Mouse (Mus musculus): Measurements from ENCODE around the gene Mlst8. TPM values are rescaled to one million over a fixed set of nuclear protein-coding genes. Genes with fewer than 3 reads are reported as not detected.

Mlst8 gene
- 35.5 and 36.1 TPM in 2 replicates for polyA plus RNA-seq (2015; fragmentation: Nextera tagmentation; extraction: Ambion mirVana)

DNA sequence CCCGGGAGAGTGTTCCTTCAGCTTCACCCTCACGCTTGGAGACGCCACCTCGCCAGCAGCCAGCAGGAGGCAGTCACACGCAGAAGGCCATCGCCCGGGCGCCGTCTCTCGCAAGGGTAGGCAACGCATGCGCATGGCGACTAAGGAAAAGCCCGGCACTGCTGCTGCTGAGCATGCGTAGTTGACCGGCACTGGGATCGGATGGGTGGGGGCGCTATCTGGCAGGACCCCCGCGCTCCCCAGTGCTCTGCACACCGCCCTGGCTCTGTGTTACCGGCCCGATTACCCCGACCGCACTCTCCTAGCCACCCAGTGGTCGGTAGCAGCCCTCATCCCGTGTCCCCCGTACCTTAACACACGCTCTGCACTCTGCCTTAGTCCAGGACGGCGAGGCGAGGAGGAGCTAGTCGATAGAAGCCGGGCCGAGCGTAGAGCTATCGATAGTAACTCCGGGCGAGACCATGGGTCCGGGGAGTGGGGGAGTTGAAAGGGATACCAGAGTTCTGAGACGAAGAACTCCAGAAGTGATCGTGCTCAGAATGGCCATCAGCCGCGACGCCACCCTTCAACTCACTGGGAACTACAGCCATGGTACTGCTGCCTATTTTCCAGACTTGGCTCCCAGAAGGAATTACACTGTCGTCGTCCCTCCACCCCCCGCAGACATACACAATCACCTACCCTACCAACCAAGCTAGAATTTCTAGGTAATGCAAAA is at the start of gene Mlst8:
Mlst8 (minus strand) TSS at position 416 of the 718 bp plus-strand sequence.
- peak within 1 kb of the TSS; percentile 74 for H3K4me3 ChIP-seq
- H3K9me3 ChIP-seq: no peaks in the 10 kb centered on the region
- ATAC-seq (ENCODE audit: low FRiP score): peak; percentile 93
- peak within 1 kb of the TSS; percentile 86 for H3K9ac ChIP-seq
- under 1% methylated on average over 48 of the region's 48 CpGs for WGBS
- H3K27ac ChIP-seq: peak within 1 kb of the TSS; percentile 98
- H3K27me3 ChIP-seq: no peaks in the 10 kb centered on the region
- peaks cover 32% of the 10 kb centered on the region for H3K4me1 ChIP-seq (replicated peaks)
- H3K4me2 ChIP-seq: peak within 1 kb of the TSS; percentile 73
- peaks cover 35% of the 10 kb centered on the region for H3K36me3 ChIP-seq

DNA sequence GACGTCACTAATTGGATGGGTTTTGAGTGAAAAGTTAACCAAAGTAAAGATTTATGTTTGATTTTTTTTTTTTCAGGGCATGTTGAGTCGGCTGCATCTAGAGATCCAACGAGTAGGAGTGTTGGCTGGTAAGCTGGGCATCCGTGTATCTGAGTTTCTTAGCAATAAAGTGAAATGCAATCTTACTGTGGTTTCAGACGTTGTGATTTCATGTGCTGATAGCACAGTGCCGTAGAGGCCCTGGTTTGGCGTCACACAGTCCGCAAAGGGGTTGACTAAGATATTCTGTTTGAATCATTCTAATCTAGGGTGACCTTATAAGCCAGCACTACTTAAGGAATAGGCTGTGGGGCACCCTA is 49.7 kb upstream of the Mlst8 start:
- Histone ChIP-seq H3K4me1 (replicated peaks) (peaks cover 77% of the 10 kb centered on the region), H3K9me3 (no peaks in the 10 kb centered on the region), H3K4me3 (peak overlapping the region; percentile 62), H3K27ac (peak overlapping the region; percentile 87), H3K4me2 (peak overlapping the region; percentile 83), H3K36me3 (peaks cover 18% of the 10 kb centered on the region), H3K27me3 (peaks cover 11% of the 10 kb centered on the region; the same call in 1 of the 2 replicates), H3K9ac (peak overlapping the region; percentile 83)
- 0% methylated on average over 8 of the region's 8 CpGs for WGBS
- ATAC-seq (ENCODE audit: low FRiP score): no peak

DNA sequence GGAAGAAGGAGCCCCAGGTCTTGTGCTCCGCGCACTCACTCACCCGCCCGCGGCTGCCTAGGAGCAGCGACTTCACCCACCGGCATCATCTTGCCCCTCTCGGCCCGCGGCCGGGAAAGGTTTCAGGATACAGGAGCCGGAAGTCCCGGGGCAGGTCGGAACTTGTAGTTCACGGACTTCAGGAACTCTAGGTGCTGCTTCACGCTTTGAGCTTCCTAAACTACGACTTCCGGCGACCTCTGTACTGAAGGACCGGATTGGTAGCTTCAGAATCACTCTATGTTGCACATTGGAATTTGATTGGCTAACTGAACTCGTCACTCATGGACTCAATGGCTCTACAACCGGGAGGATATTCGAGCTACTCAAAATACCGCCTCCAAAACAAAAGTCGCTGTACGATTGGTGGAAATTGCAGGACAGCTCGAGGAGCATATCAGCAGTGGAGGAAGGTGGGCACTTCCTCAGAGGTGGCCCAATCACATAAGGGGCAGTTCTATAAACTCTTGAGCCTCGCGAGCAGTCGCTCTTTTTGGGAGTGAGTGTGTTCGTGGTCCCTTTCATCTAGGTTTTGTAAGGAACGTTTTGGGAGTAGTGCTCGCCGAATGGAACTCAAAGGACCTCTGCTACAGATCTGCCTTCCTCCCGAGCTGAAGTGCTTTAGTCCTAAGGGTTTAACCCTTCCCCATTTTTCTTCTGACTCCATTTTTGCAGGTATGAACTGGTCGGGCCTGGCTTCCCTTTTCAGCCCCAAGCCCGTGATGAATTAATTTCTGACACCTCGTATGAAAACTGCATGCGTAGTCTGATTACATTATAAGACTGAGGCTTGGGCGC is 49.1 kb upstream of the Mlst8 start, which contains the start of gene Traf7:
Traf7 (minus strand) TSS at position 216 of the 837 bp plus-strand sequence.
- Histone ChIP-seq H3K36me3 (peaks cover 22% of the 10 kb centered on the region), H3K9me3 (no peaks in the 10 kb centered on the region), H3K4me2 (peak within 1 kb of the TSS; percentile 83), H3K4me3 (peak within 1 kb of the TSS; percentile 64), H3K4me1 (replicated peaks) (peaks cover 71% of the 10 kb centered on the region), H3K27ac (peak within 1 kb of the TSS; percentile 87), H3K9ac (peak within 1 kb of the TSS; percentile 85), H3K27me3 (peaks cover 10% of the 10 kb centered on the region; the same call in 1 of the 2 replicates)
- under 1% methylated on average over 40 of the region's 40 CpGs for WGBS
- peak; percentile 97 for ATAC-seq (ENCODE audit: low FRiP score)

DNA sequence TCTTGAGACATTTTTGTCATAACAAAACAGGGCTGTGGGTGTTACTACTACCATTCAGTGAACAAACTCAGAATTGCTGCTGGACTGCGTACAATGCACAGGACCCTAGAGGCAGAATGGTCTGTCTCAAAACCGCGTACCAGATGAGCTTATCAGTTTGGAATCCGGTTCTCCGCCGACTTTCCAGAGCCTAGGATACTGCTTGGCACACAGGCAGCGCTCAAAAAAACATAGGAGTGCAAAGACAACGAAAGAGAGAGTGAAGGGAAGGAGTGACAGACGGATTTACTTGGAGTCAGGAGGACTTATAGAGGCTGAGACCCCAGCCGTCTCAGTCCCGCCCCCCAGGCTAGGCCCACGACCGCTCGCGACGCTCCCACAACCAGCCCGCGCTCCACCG is 48.4 kb upstream of the Mlst8 start:
- H3K9me3 ChIP-seq: no peaks in the 10 kb centered on the region
- H3K36me3 ChIP-seq: peaks cover 22% of the 10 kb centered on the region
- peaks cover 4% of the 10 kb centered on the region; the same call in 1 of the 2 replicates for H3K27me3 ChIP-seq
- peak overlapping the region; percentile 75 for H3K4me2 ChIP-seq
- peak overlapping the region; percentile 85 for H3K9ac ChIP-seq
- peaks cover 64% of the 10 kb centered on the region for H3K4me1 ChIP-seq (replicated peaks)
- ATAC-seq (ENCODE audit: low FRiP score): no peak; the same call in 1 of the 2 replicates
- under 1% methylated on average over 16 of the region's 19 CpGs for WGBS
- peak overlapping the region; percentile 86 for H3K27ac ChIP-seq
- peak overlapping the region; percentile 64 for H3K4me3 ChIP-seq

DNA sequence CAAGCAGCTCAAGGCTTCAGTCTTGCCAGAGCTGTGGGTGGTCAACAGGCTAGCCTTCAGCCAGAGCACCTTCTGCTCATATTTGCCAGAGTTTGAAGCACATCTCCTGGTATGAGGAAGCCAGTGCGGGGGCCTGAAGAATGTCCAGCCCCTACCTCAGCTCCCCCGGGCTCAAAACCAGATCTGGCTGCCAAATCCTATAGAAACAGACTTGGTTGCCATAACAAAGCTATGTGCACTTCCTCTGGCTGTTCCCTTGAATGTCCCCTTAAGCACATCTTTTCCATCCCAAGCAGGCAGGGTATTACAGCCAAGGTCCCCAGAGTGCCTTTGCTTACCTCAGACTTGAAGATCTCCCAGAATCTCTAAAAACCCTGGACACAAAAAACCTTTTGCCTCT is 45.9 kb upstream of the Mlst8 start:
- Histone ChIP-seq H3K9ac (peak overlapping the region; percentile 46; the same call in 1 of the 2 replicates), H3K27ac (no peak overlapping the region), H3K9me3 (no peaks in the 10 kb centered on the region), H3K36me3 (peaks cover 21% of the 10 kb centered on the region), H3K4me3 (no peak overlapping the region), H3K27me3 (no peaks in the 10 kb centered on the region), H3K4me1 (replicated peaks) (peaks cover 39% of the 10 kb centered on the region), H3K4me2 (no peak overlapping the region)
- 77% methylated on average over 2 of the region's 2 CpGs for WGBS
- ATAC-seq (ENCODE audit: low FRiP score): no peak

DNA sequence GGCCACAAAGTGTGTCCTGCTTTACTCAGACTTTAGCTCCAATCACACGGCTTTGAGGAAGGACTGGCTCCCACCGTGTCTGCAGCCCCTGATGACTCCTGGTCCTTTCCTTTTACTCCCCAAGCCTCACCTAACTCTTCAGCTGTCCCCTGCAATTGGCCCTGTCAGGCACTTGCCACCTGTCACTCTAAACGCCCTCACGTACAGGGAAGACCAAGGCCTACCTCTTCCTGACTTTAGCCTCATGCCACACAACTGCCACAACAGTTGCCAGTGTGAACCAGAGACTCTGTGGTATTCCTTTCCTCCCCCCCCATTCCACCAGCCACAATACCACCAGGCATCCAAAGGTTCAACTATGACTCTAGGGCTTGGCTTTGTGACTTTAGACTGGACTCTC is 41.6 kb upstream of the Mlst8 start:
- H3K36me3 ChIP-seq: peaks cover 56% of the 10 kb centered on the region
- no peak overlapping the region for H3K4me3 ChIP-seq
- no peak for ATAC-seq (ENCODE audit: low FRiP score)
- H3K4me2 ChIP-seq: no peak overlapping the region
- no peak overlapping the region for H3K9ac ChIP-seq
- H3K27me3 ChIP-seq: no peaks in the 10 kb centered on the region
- H3K9me3 ChIP-seq: no peaks in the 10 kb centered on the region
- H3K27ac ChIP-seq: no peak overlapping the region
- H3K4me1 ChIP-seq (replicated peaks): peaks cover 10% of the 10 kb centered on the region; the same call in 1 of the 2 replicates
- WGBS: 92% methylated on average over 4 of the region's 4 CpGs

DNA sequence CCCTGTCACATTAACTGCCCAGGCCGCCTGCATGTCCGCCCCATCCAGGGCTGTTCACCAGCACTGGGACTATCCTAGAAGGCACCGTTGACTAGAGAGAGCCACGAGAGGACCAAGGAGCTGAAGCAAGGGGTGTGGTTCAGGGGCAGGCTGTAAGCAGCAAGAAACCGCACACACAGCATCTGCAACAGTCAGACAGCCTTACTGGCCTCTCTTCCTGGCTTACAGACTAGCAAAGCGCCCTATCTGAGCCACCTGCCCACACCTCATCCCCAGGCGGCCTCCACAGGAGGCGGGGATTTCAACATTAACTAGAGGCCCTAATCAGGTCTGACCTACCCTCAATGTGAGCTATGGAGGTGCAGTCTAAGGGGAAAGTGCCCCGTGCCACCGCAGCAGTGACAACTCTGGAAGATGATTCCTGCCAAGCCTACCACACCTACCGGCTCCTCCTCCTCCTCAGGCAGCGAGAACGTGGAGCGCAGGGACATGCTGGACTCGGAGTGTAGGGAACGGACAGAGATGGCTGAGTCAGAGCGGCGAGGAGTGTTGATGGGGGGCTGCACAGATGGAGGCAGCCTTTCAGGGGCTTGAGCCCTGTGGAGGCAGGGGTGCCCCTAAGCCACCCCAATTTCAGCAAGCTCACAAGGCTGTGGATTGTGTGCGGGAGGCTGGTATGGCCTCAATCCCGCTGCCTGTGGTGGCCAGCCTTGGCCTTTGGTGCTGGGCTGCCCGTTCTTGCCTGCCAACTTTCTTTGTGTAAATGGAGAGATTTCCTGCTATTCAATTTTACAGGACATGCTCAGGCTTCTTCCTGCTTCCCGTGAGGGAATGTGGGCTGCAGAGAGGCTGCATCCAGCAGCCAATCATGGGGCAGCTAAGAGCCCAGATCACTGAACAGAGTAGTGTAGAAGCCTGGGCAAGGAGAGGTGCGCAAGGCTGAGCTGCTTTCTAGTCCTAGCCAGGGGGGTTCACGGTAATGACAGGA is 35.7 kb upstream of the Mlst8 start:
- H3K36me3 ChIP-seq: peaks cover 88% of the 10 kb centered on the region
- no peaks in the 10 kb centered on the region for H3K27me3 ChIP-seq
- 0 out of 2 replicates have a peak, but pooled peaks cover 3% of the 10 kb centered on the region for H3K4me1 ChIP-seq (replicated peaks)
- no peak; the same call in 1 of the 2 replicates for ATAC-seq (ENCODE audit: low FRiP score)
- no peak overlapping the region for H3K4me3 ChIP-seq
- H3K4me2 ChIP-seq: no peak overlapping the region
- no peaks in the 10 kb centered on the region for H3K9me3 ChIP-seq
- no peak overlapping the region; the same call in 1 of the 2 replicates for H3K27ac ChIP-seq
- 0 out of 2 replicates have a peak overlapping the region, but pooled peaks have one; percentile 9 for H3K9ac ChIP-seq
- WGBS: 89% methylated on average over 24 of the region's 24 CpGs

DNA sequence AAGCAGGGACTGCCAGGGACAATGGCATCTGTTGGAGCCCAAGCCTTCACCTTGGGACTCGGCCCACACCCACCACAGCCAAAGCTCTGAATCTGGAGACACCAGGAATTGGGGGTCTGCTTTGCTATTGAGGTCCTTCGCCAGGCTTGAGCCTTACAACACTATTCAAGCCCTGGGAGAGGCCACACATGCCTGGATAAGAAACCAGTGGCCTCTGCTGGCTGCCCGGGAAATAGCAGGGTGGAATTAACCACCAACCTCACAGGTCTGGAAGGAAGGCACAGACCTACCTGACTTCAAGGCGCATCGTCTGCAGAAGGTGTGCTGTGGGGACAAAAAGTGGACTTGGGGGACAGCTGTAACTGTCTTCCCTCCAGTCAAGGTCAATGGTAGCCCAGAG is 34.7 kb upstream of the Mlst8 start:
- no peaks in the 10 kb centered on the region for H3K9me3 ChIP-seq
- H3K4me2 ChIP-seq: no peak overlapping the region
- H3K27ac ChIP-seq: no peak overlapping the region
- WGBS: 57% methylated on average over 5 of the region's 5 CpGs
- ATAC-seq (ENCODE audit: low FRiP score): peak; percentile 49; the same call in 1 of the 2 replicates
- no peak overlapping the region for H3K4me3 ChIP-seq
- 0 out of 2 replicates have a peak overlapping the region, but pooled peaks have one; percentile 9 for H3K9ac ChIP-seq
- H3K4me1 ChIP-seq (replicated peaks): 0 out of 2 replicates have a peak, but pooled peaks cover 3% of the 10 kb centered on the region
- H3K27me3 ChIP-seq: no peaks in the 10 kb centered on the region
- peaks cover 92% of the 10 kb centered on the region for H3K36me3 ChIP-seq

DNA sequence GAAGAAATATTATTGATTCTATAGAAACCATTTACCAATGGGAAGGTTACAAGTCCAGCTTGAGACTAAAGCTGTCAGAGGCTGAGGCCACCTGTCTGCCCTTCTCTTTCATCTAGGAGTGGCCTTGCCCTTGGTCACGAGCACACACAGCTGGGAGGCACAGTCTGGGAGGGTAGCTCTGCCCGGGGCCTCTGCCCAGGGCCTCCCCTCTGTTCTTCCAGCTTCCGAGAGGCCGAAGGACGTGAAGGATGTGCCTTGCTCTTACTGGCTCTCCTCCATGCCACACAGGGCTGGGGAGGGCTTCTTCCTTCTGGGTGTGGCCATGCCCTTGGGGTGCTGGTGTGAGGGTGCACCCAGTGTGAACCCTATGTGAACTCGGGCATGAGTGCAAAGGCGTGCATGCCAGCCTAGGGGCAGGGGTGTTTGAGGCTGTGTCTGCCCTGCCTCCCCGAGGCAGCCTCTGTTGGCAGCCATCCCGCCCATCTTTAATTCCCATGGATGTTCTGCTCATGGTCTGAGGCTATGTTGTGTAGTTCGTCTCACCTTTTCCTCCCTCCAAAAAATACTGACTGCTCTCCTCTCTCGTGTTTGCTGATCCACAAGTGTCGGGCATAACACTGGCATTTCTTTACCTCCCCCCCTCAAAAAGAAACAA is 29.1 kb upstream of the Mlst8 start:
- Histone ChIP-seq H3K27me3 (no peaks in the 10 kb centered on the region), H3K9me3 (no peaks in the 10 kb centered on the region), H3K4me2 (no peak overlapping the region), H3K36me3 (peaks cover 97% of the 10 kb centered on the region), H3K9ac (no peak overlapping the region), H3K27ac (no peak overlapping the region), H3K4me1 (replicated peaks) (peaks cover 19% of the 10 kb centered on the region), H3K4me3 (no peak overlapping the region)
- 80% methylated on average over 12 of the region's 12 CpGs for WGBS
- no peak for ATAC-seq (ENCODE audit: low FRiP score)

DNA sequence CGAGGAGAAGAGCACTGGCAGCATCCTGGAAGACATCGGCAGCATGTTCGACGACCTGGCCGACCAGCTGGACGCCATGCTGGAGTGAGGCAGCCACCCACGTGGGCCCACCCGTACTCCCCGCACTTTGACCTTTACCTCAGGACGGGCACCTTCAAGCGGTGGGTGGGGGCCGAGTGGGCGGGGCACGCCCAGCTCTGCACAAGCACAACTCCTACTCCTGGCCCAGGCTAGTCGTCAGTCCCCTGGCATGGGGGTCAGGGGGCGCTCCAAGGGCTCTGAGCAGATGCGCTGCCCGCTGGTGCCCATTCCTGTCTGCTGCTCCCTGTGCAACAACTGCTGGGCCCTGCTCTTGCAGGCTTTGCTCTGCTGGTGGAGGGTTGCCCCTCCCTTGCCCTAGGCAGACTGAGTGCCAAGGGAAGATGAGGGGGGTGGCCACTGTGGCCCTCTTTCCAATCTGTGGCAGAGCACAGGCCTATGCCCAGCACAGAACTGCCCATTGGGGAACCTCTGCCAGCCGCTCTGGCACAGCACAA is 28.3 kb upstream of the Mlst8 start:
- Histone ChIP-seq H3K9ac (peak overlapping the region; percentile 19), H3K27ac (peak overlapping the region; percentile 69; the same call in 1 of the 2 replicates), H3K4me3 (no peak overlapping the region), H3K4me1 (replicated peaks) (peaks cover 19% of the 10 kb centered on the region), H3K27me3 (no peaks in the 10 kb centered on the region), H3K9me3 (no peaks in the 10 kb centered on the region), H3K36me3 (peaks cover 99% of the 10 kb centered on the region), H3K4me2 (no peak overlapping the region)
- WGBS: 54% methylated on average over 18 of the region's 19 CpGs
- ATAC-seq (ENCODE audit: low FRiP score): 0 out of 2 replicates have a peak, but pooled peaks have one; percentile 8

Measured in hindbrain, embryonic 13.5 days (tissue).